Mouse (Mus musculus) CH12.LX (cell line): ENCODE results near the gene Uhrf1bp1. TPM values are rescaled to one million over a fixed set of nuclear protein-coding genes. Genes with fewer than 3 reads are reported as not detected.

Experiments
- DNase-seq: peaks from one replicate; pipeline ENCODE4 v3.0.0-alpha.2; 2013; ENCODE audit errors: extremely low read depth
- H3K27ac ChIP-seq: 2 replicates; pipeline ENCODE4 v1.5.1; 2012; ENCODE audit warnings: low read depth, mild to moderate bottlenecking, control low read depth, moderate library complexity; ENCODE audit not compliant: insufficient read depth
- H3K27me3 ChIP-seq: replicated peaks from 2 replicates; pipeline ENCODE3; 2012; ENCODE audit warnings: inconsistent platforms
- H3K36me3 ChIP-seq, 2 experiments: replicated peaks in 1 of 2; 2 replicates each; pipeline versions ENCODE3 to v1.6.1; 2012; ENCODE audit warnings: inconsistent platforms in 1 of 2, low read length in 1 of 2, mild to moderate bottlenecking in 1 of 2, mixed read lengths in 1 of 2, moderate library complexity in 1 of 2; ENCODE audit not compliant: control insufficient read depth in 1 of 2, insufficient read depth in 1 of 2
- H3K4me1 ChIP-seq, 2 experiments: 2 replicates each; pipeline ENCODE4 v1.6.1; 2012; ENCODE audit warnings: inconsistent platforms in 1 of 2, moderate library complexity in 1 of 2; ENCODE audit not compliant: insufficient read depth in 2 of 2, control insufficient read depth in 1 of 2
- H3K4me2 ChIP-seq: 2 replicates; pipeline ENCODE4 v1.6.1; 2012; ENCODE audit warnings: low read depth, mild to moderate bottlenecking, control low read depth; ENCODE audit not compliant: poor library complexity, insufficient read depth, severe bottlenecking
- H3K4me3 ChIP-seq, 3 experiments: fragments of 150-350 bp in 1 of 3; sonication (generic) in 1 of 3; replicated peaks in 1 of 3; 2 replicates each; pipeline versions ENCODE3 to v1.5.1; 2011 to 2012; ENCODE audit warnings: low read depth in 2 of 3, low read length in 2 of 3, mild to moderate bottlenecking in 2 of 3, moderate library complexity in 2 of 3, control low read depth in 1 of 3, improper control_type of control experiment in 1 of 3, inconsistent platforms in 1 of 3, mixed read lengths in 1 of 3; ENCODE audit not compliant: poor library complexity in 1 of 3
- H3K79me2 ChIP-seq: replicated peaks from 2 replicates; pipeline ENCODE4 v1.6.1; 2012; ENCODE audit warnings: mild to moderate bottlenecking, moderate library complexity; ENCODE audit not compliant: control insufficient read depth, poor library complexity, insufficient read depth, severe bottlenecking; ENCODE audit errors: extremely low read depth
- H3K9ac ChIP-seq: 2 replicates; pipeline ENCODE4 v1.6.1; 2012; ENCODE audit warnings: low read depth, mild to moderate bottlenecking, control low read depth, moderate library complexity; ENCODE audit not compliant: insufficient read depth
- H3K9me3 ChIP-seq: replicated peaks from 2 replicates; pipeline ENCODE3; 2012; ENCODE audit warnings: low read length, inconsistent platforms, mixed read lengths
- BHLHE40 ChIP-seq: IDR thresholded peaks from 2 replicates; pipeline ENCODE4 v1.6.1; 2011; ENCODE audit warnings: mild to moderate bottlenecking, low read depth, low read length, improper control_type of control experiment
- CTCF ChIP-seq, 2 experiments: IDR thresholded peaks in 1 of 2; conservative IDR thresholded peaks in 1 of 2; 2 replicates each; pipeline ENCODE4 v1.5.1; 2011 to 2012; ENCODE audit warnings: low read depth in 2 of 2, low read length in 2 of 2, improper control_type of control experiment in 1 of 2, inconsistent platforms in 1 of 2, mild to moderate bottlenecking in 1 of 2, moderate library complexity in 1 of 2
- ETS1 ChIP-seq: conservative IDR thresholded peaks from 2 replicates; pipeline ENCODE4 v1.6.1; 2012; ENCODE audit warnings: low read depth, mild to moderate bottlenecking, inconsistent platforms, low read length, improper control_type of control experiment, moderate library complexity
- GABPA ChIP-seq: IDR thresholded peaks from 2 replicates; pipeline ENCODE4 v1.6.1; 2012; ENCODE audit warnings: low read depth, low read length, improper control_type of control experiment, inconsistent platforms; ENCODE audit not compliant: insufficient replicate concordance
- HCFC1 ChIP-seq: IDR thresholded peaks from 2 replicates; pipeline ENCODE4 v1.6.1; 2012; ENCODE audit warnings: low read depth, mild to moderate bottlenecking, inconsistent platforms, low read length, improper control_type of control experiment
- JUN ChIP-seq: IDR thresholded peaks from 2 replicates; pipeline ENCODE4 v1.6.1; 2011; ENCODE audit warnings: low read depth, mild to moderate bottlenecking, low read length, improper control_type of control experiment, moderate library complexity; ENCODE audit not compliant: insufficient read depth
- JUND ChIP-seq: conservative IDR thresholded peaks from 2 replicates; pipeline ENCODE4 v1.6.1; 2011; ENCODE audit warnings: low read depth, low read length, improper control_type of control experiment
- KAT2A ChIP-seq: IDR thresholded peaks from 2 replicates; pipeline ENCODE4 v1.6.1; 2012; ENCODE audit warnings: low read length, improper control_type of control experiment, inconsistent platforms; ENCODE audit not compliant: insufficient replicate concordance
- MAX ChIP-seq: IDR thresholded peaks from 2 replicates; pipeline ENCODE4 v1.6.1; 2011; ENCODE audit warnings: low read length, improper control_type of control experiment
- MEF2A ChIP-seq: IDR thresholded peaks from 2 replicates; pipeline ENCODE4 v1.6.1; 2014; ENCODE audit warnings: low read depth, mild to moderate bottlenecking, inconsistent platforms, low read length, improper control_type of control experiment, borderline replicate concordance
- MXI1 ChIP-seq: IDR thresholded peaks from 2 replicates; pipeline ENCODE4 v1.6.1; 2011; ENCODE audit warnings: mild to moderate bottlenecking, low read depth, low read length, improper control_type of control experiment
- NELFE ChIP-seq: IDR thresholded peaks from 2 replicates; pipeline ENCODE4 v1.6.1; 2011; ENCODE audit warnings: low read depth, low read length, improper control_type of control experiment
- NRF1 ChIP-seq: IDR thresholded peaks from 2 replicates; pipeline ENCODE4 v1.6.1; 2014; ENCODE audit warnings: low read depth, mild to moderate bottlenecking, inconsistent platforms, low read length, improper control_type of control experiment, moderate library complexity
- PAX5 ChIP-seq: IDR thresholded peaks from 2 replicates; pipeline ENCODE4 v1.6.1; 2012; ENCODE audit warnings: low read length, inconsistent platforms, mixed read lengths
- POLR2A ChIP-seq: IDR thresholded peaks from 2 replicates; pipeline ENCODE4 v1.6.1; 2011; ENCODE audit warnings: low read depth, mild to moderate bottlenecking, improper control_type of control experiment, low read length
- POLR2AphosphoS2 ChIP-seq: IDR thresholded peaks from 2 replicates; pipeline ENCODE4 v1.6.1; 2011; ENCODE audit warnings: low read depth, low read length, improper control_type of control experiment
- RCOR1 ChIP-seq: conservative IDR thresholded peaks from 2 replicates; pipeline ENCODE4 v1.6.1; 2012; ENCODE audit warnings: low read depth, mild to moderate bottlenecking, inconsistent platforms, low read length, improper control_type of control experiment
- SIN3A ChIP-seq: IDR thresholded peaks from 2 replicates; pipeline ENCODE4 v1.6.1; 2012; ENCODE audit warnings: low read length, improper control_type of control experiment, inconsistent platforms
- TCF12 ChIP-seq: IDR thresholded peaks from 2 replicates; pipeline ENCODE4 v1.6.1; 2014; ENCODE audit warnings: low read depth, mild to moderate bottlenecking, inconsistent platforms, low read length, improper control_type of control experiment
- UBTF ChIP-seq: IDR thresholded peaks from 2 replicates; pipeline ENCODE4 v1.6.1; 2012; ENCODE audit warnings: low read depth, mild to moderate bottlenecking, inconsistent platforms, low read length, improper control_type of control experiment, moderate library complexity
- ZKSCAN1 ChIP-seq: IDR thresholded peaks from 2 replicates; pipeline ENCODE4 v1.6.1; 2012; ENCODE audit warnings: low read depth, inconsistent platforms, low read length, improper control_type of control experiment, borderline replicate concordance
- ZMIZ1 ChIP-seq: IDR thresholded peaks from 2 replicates; pipeline ENCODE4 v1.6.1; 2012; ENCODE audit warnings: low read depth, mild to moderate bottlenecking, inconsistent platforms, low read length, improper control_type of control experiment
- ZNF384 ChIP-seq: IDR thresholded peaks from 2 replicates; pipeline ENCODE4 v1.6.1; 2012; ENCODE audit warnings: low read depth, low read length, improper control_type of control experiment, inconsistent platforms
- dilution Hi-C: fragments of 300-500 bp; cut with MboI; formaldehyde crosslinking; loops from 2 replicates; pipeline ENCODE4 v1.14.3; 2020; ENCODE audit warnings: low sequenced_read_pairs; ENCODE audit not compliant: extremely low pct_unique_long_range_greater_than_20kb, extremely low pct_ligation_motif_present
- in situ Hi-C: fragments of 300-500 bp; cut with MboI; formaldehyde crosslinking; loops from 3 replicates; pipeline ENCODE4 v1.14.3; 2019; ENCODE audit warnings: low sequenced_read_pairs, low pct_ligation_motif_present, low pct_unique_long_range_greater_than_20kb, mixed read lengths
- polyA plus RNA-seq: library from polyadenylated mRNA; unstranded; fragments of >175 nt; gene quantifications from 2 replicates; pipeline ENCODE4 v1.2.1, GENCODE M21; 2012; ENCODE audit warnings: low read depth; ENCODE audit not compliant: insufficient read length
- total RNA-seq, 2 experiments: library from RNA; depleted of rRNA; stranded (reverse); fragments of 300-350 nt in 1 of 2; fragments of >200 nt in 1 of 2; gene quantifications; 2 replicates each; pipeline ENCODE4 v1.2.3; 2012 to 2014

The Uhrf1bp1 gene
- total and polyA plus RNA-seq, 3 experiments, result 6.0 to 13.6 (median 13.1) TPM

- DNase-seq, result no peak
- dilution Hi-C loops (no loop called here), in situ Hi-C loops (no loop called here)
- H3K9ac ChIP-seq, result no peak overlapping the region
- peaks cover 5 to 26% of the 10 kb centered on the region in 2 experiments for H3K4me1 ChIP-seq
- H3K36me3 ChIP-seq, result peaks cover 2 to 30% of the 10 kb centered on the region in 2 experiments
- no peak overlapping the region for H3K4me3 ChIP-seq
- no peaks in the 10 kb centered on the region for H3K9me3 ChIP-seq
- no peak for TF ChIP-seq MXI1
- TF ChIP-seq HCFC1, result no peak
- no peak for TF ChIP-seq JUN
- TF ChIP-seq CTCF (conservative IDR thresholded peaks at IDR 0.05 in 1 of 2, IDR thresholded peaks at IDR 0.05 in 1 of 2; ENCODE audit: low read depth in 2 of 2, low read length in 2 of 2), result no peak
- no peak for TF ChIP-seq ETS1
- TF ChIP-seq GABPA, result no peak
- no peak for TF ChIP-seq PAX5
- TF ChIP-seq MAX, result no peak
- no peak for TF ChIP-seq JUND
- TF ChIP-seq POLR2A, result no peak
- no peak for TF ChIP-seq UBTF
- TF ChIP-seq ZMIZ1, result no peak
- no peak overlapping the region for H3K4me2 ChIP-seq
- no peaks in the 10 kb centered on the region for H3K27me3 ChIP-seq
- H3K79me2 ChIP-seq, result 0 out of 2 replicates have a peak, but pooled peaks cover 12% of the 10 kb centered on the region
- H3K27ac ChIP-seq, result no peak overlapping the region
These were observed 2.9 kb downstream of the Uhrf1bp1 start for GRCm38 (mm10) chr17:27859131-27859530.

DNA sequence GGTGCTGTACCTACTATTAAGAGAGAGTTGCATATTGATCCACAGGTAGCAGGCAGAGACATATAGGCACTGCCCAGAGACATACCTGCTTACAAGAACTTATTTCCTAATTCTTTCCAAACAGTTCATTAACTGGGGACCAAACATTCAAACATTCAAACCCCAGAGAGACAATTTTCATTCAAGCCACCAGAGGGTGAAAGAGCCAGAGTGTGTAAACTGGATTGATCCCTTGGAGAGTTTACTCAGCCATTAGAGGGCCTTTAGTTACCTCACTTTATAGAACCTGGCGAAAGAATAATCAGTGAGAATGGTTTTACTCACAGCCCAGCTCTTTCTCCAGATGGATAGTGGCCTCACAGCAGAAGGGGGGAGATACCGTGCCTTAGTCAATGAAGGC lies 9.2 kb downstream of the Uhrf1bp1 start:
- Histone ChIP-seq H3K4me3 (no peak overlapping the region), H3K36me3 (peaks cover 0 to 32% of the 10 kb centered on the region in 2 experiments), H3K4me1 (0 out of 4 replicates have a peak, but pooled peaks cover 0 to 4% of the 10 kb centered on the region in 2 experiments), H3K27me3 (no peaks in the 10 kb centered on the region), H3K9me3 (no peaks in the 10 kb centered on the region), H3K27ac (no peak overlapping the region), H3K9ac (no peak overlapping the region), H3K79me2 (peaks cover 4% of the 10 kb centered on the region; the same call in 1 of the 2 replicates), H3K4me2 (no peak overlapping the region)
- in situ Hi-C loops, result no loop called here
- no peak for TF ChIP-seq POLR2AphosphoS2
- dilution Hi-C loops, result no loop called here
- DNase-seq, result no peak

GRCm38 (mm10) chr17:27866737-27867136 lies 10.5 kb downstream of the Uhrf1bp1 start:
- dilution Hi-C loops, result no loop called here
- Histone ChIP-seq H3K9me3 (no peaks in the 10 kb centered on the region), H3K79me2 (peaks cover 2% of the 10 kb centered on the region; the same call in 1 of the 2 replicates), H3K4me1 (0 out of 4 replicates have a peak, but pooled peaks cover 0 to 4% of the 10 kb centered on the region in 2 experiments), H3K27me3 (no peaks in the 10 kb centered on the region), H3K4me3 (no peak overlapping the region), H3K36me3 (peaks cover 0 to 27% of the 10 kb centered on the region in 2 experiments), H3K4me2 (no peak overlapping the region), H3K9ac (no peak overlapping the region), H3K27ac (no peak overlapping the region)
- in situ Hi-C loops, result no loop called here
- TF ChIP-seq ZNF384 (no peak), RCOR1 (no peak), SIN3A (no peak), KAT2A (no peak), JUND (no peak), MXI1 (no peak), MEF2A (no peak), NRF1 (no peak), ZKSCAN1 (no peak), NELFE (no peak), GABPA (no peak), TCF12 (no peak), BHLHE40 (no peak)
- DNase-seq, result no peak
